Mouse (Mus musculus) CH12.LX (cell line): ENCODE measurements around the gene Aurka.

Experiments used
- BHLHE40 ChIP-seq: IDR thresholded peaks from 2 replicates; pipeline ENCODE4 v1.6.1; 2011; ENCODE audit warnings: mild to moderate bottlenecking, low read depth, low read length, improper control_type of control experiment
- EP300 ChIP-seq: IDR thresholded peaks from 2 replicates; pipeline ENCODE4 v1.6.1; 2011; ENCODE audit warnings: low read length, improper control_type of control experiment
- GABPA ChIP-seq: IDR thresholded peaks from 2 replicates; pipeline ENCODE4 v1.6.1; 2012; ENCODE audit warnings: low read depth, low read length, improper control_type of control experiment, inconsistent platforms; ENCODE audit not compliant: insufficient replicate concordance
- HCFC1 ChIP-seq: IDR thresholded peaks from 2 replicates; pipeline ENCODE4 v1.6.1; 2012; ENCODE audit warnings: low read depth, mild to moderate bottlenecking, inconsistent platforms, low read length, improper control_type of control experiment
- MEF2A ChIP-seq: IDR thresholded peaks from 2 replicates; pipeline ENCODE4 v1.6.1; 2014; ENCODE audit warnings: low read depth, mild to moderate bottlenecking, inconsistent platforms, low read length, improper control_type of control experiment, borderline replicate concordance
- NELFE ChIP-seq: IDR thresholded peaks from 2 replicates; pipeline ENCODE4 v1.6.1; 2011; ENCODE audit warnings: low read depth, low read length, improper control_type of control experiment
- POLR2A ChIP-seq: IDR thresholded peaks from 2 replicates; pipeline ENCODE4 v1.6.1; 2011; ENCODE audit warnings: low read depth, mild to moderate bottlenecking, improper control_type of control experiment, low read length
- POLR2AphosphoS2 ChIP-seq: IDR thresholded peaks from 2 replicates; pipeline ENCODE4 v1.6.1; 2011; ENCODE audit warnings: low read depth, low read length, improper control_type of control experiment
- RAD21 ChIP-seq: IDR thresholded peaks from 2 replicates; pipeline ENCODE4 v1.6.1; 2011; ENCODE audit warnings: low read depth, mild to moderate bottlenecking, low read length, improper control_type of control experiment, moderate library complexity

DNA sequence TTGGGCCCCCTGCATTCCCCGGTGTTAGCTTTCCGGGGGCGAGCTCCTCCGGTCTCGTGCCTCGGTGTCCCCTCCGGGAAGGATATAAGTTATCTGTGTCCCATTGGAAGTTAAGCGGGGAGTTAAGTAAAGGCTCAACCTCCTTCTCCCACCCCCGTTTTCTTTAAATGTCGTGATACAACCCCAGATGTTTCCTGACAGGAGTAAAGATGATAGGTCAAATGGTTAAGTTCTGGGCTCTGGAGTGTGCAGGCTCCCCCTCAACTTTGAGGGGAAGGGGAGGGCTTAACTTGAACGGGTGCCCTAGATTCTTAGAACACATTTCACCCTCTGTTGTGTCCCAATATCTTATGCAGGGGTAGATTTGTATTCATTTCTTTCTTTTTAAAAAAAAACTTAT, 923 bp upstream of the Aurka start:
- TF ChIP-seq GABPA = no peak
- no peak for TF ChIP-seq POLR2AphosphoS2
- TF ChIP-seq EP300 = no peak
- no peak for TF ChIP-seq HCFC1
- TF ChIP-seq POLR2A = no peak
- no peak for TF ChIP-seq RAD21
- TF ChIP-seq NELFE = no peak
- no peak for TF ChIP-seq MEF2A
- TF ChIP-seq BHLHE40 = no peak
